Mouse (Mus musculus): ENCODE results near the gene Pnldc1.

- no peak for TF ChIP-seq POLR2A (IDR thresholded peaks at IDR 0.05; ENCODE audit: extremely low read depth, insufficient read depth, low read length)
- TF ChIP-seq CTCF (IDR thresholded peaks at IDR 0.05; ENCODE audit: low read depth, low read length), result no peak
These were observed 43.2 kb downstream of the Pnldc1 start for GRCm38 (mm10) chr17:12866853-12867252.
